Mouse (Mus musculus): Measurements from ENCODE around the gene Epha1. TPM values are rescaled to one million over a fixed set of nuclear protein-coding genes. Genes with fewer than 3 reads are reported as not detected.
A peak's percentile ranks its signal among the peaks of the same experiment; 100 is the strongest.

Epha1 gene
- polyA plus RNA-seq, 1 experiment from 2014 or later = 0.43 TPM

DNA sequence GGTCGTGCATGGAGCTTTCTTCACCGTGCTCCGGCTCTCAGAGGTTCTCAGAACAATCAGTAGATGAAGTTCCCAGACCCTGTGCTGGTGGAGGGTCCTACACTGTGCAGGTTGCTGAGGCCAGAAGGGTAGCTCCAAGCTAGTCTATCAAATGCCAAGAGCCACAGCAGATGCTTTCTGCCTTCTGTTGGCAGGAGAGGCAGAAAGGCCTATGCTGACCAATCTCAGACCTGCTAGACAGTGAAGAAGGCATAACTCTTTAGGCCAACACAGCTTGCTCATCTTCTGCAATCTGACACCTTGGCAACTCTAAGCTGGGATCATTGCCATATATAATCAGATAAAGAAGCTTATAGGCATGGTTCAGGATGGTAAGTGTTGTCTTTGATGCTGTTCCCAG, 42.9 kb downstream of the Epha1 start:
- no peak overlapping the region for H3K9ac ChIP-seq (ENCODE audit: low read depth, low read length)
- WGBS = 87% methylated on average over 3 of the region's 3 CpGs
- H3K4me3 ChIP-seq (ENCODE audit: low read depth, low read length) = no peak overlapping the region
- H3K4me2 ChIP-seq (replicated peaks; ENCODE audit: low read depth, low read length) = no peak overlapping the region
- no peaks in the 10 kb centered on the region for H3K27me3 ChIP-seq (ENCODE audit: control insufficient read depth, insufficient read depth, low read length)
- H3K4me1 ChIP-seq (replicated peaks; ENCODE audit: control insufficient read depth, insufficient read depth, low read length) = no peaks in the 10 kb centered on the region
- no peak overlapping the region for H3K27ac ChIP-seq (ENCODE audit: low read depth, low read length)
- no peaks in the 10 kb centered on the region for H3K9me3 ChIP-seq (ENCODE audit: control insufficient read depth, low read length)
- no peak for DNase-seq (ENCODE audit: low spot score)
- no peak for ATAC-seq (ENCODE audit: low FRiP score)
- H3K36me3 ChIP-seq (ENCODE audit: control insufficient read depth, insufficient read depth, low read length) = no peaks in the 10 kb centered on the region

DNA sequence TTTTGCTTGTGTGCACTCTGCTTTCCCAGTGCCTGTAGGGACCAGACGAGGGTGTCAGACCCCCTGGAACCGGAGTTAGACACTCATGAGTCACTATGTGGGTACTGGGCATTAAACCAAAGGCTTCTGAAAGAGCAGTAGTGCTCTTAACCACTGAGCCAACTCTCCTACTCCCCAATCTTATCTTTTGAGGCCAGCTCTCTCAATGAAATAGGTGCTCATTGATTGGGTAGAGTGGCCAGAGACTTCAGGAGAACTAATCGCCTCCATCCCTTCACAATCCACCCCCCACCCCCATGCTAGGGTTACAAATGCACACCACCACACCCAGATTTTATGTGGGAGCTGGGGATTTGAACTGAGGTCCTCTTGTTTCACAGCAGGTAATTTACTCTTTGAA, 44.3 kb downstream of the Epha1 start:
- Histone ChIP-seq H3K4me2 (replicated peaks; ENCODE audit: low read depth, low read length) (no peak overlapping the region), H3K4me1 (replicated peaks; ENCODE audit: control insufficient read depth, insufficient read depth, low read length) (no peaks in the 10 kb centered on the region), H3K9ac (ENCODE audit: low read depth, low read length) (no peak overlapping the region), H3K27me3 (ENCODE audit: control insufficient read depth, insufficient read depth, low read length) (no peaks in the 10 kb centered on the region), H3K9me3 (ENCODE audit: control insufficient read depth, low read length) (no peaks in the 10 kb centered on the region), H3K4me3 (ENCODE audit: low read depth, low read length) (no peak overlapping the region), H3K27ac (ENCODE audit: low read depth, low read length) (no peak overlapping the region), H3K36me3 (ENCODE audit: control insufficient read depth, insufficient read depth, low read length) (no peaks in the 10 kb centered on the region)
- 80% methylated on average over 3 of the region's 3 CpGs for WGBS
- DNase-seq (ENCODE audit: low spot score) (no peak), ATAC-seq (ENCODE audit: low FRiP score) (no peak)

DNA sequence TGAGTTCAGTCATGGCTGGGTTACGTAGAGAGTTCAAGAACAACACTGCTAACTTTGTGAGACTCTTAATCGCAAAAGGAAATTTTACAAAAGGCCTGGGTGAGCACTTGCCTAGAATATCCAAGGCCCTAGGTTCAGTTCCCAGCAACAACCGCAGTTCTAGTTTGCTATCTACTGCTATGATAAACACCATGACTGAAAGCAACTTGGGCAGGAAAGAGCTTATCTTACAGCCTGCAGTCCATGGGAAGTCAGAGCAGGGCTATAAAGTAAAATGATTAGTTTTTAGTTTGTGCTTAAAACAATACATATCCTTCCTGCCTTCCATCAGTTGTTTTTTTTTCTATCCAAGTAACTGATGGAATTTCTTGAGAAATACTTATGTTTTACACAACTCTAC, 46.6 kb downstream of the Epha1 start:
- ATAC-seq (ENCODE audit: low FRiP score) (no peak), DNase-seq (ENCODE audit: low spot score) (no peak)
- H3K9me3 ChIP-seq (ENCODE audit: control insufficient read depth, low read length) = no peaks in the 10 kb centered on the region
- H3K9ac ChIP-seq (ENCODE audit: low read depth, low read length) = no peak overlapping the region
- WGBS = 98% methylated on average over 3 of the region's 3 CpGs
- peaks cover 3% of the 10 kb centered on the region; the same call in 1 of the 2 replicates for H3K27me3 ChIP-seq (ENCODE audit: control insufficient read depth, insufficient read depth, low read length)
- H3K36me3 ChIP-seq (ENCODE audit: control insufficient read depth, insufficient read depth, low read length) = no peaks in the 10 kb centered on the region
- no peak overlapping the region for H3K27ac ChIP-seq (ENCODE audit: low read depth, low read length)
- H3K4me2 ChIP-seq (replicated peaks; ENCODE audit: low read depth, low read length) = no peak overlapping the region
- H3K4me3 ChIP-seq (ENCODE audit: low read depth, low read length) = no peak overlapping the region
- H3K4me1 ChIP-seq (replicated peaks; ENCODE audit: control insufficient read depth, insufficient read depth, low read length) = 0 out of 2 replicates have a peak, but pooled peaks cover 6% of the 10 kb centered on the region

DNA sequence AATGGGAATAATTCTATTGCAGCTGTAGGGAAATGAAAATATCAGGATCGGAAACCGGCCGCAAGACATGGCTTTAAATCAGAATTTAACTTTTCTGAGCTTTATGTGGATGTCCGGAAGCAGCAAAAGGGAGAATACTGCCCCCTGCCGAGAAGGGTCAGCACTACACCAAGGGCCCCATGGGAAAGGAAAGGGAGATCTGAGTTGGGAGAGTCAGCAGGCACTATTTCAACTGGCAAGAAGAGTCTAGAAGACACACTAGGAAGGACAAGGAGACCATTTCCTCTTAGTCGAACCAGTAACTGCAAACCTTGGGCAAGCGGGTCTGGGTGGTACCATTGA, 47.8 kb downstream of the Epha1 start:
- peak; percentile 93 for DNase-seq (ENCODE audit: low spot score)
- Histone ChIP-seq H3K4me1 (replicated peaks; ENCODE audit: control insufficient read depth, insufficient read depth, low read length) (0 out of 2 replicates have a peak, but pooled peaks cover 6% of the 10 kb centered on the region), H3K9me3 (ENCODE audit: control insufficient read depth, low read length) (no peaks in the 10 kb centered on the region), H3K4me3 (ENCODE audit: low read depth, low read length) (peak overlapping the region; percentile 69), H3K4me2 (replicated peaks; ENCODE audit: low read depth, low read length) (peak overlapping the region; percentile 90), H3K27me3 (ENCODE audit: control insufficient read depth, insufficient read depth, low read length) (peaks cover 3% of the 10 kb centered on the region; the same call in 1 of the 2 replicates), H3K9ac (ENCODE audit: low read depth, low read length) (0 out of 2 replicates have a peak overlapping the region, but pooled peaks have one; percentile 84), H3K27ac (ENCODE audit: low read depth, low read length) (no peak overlapping the region; the same call in 1 of the 2 replicates), H3K36me3 (ENCODE audit: control insufficient read depth, insufficient read depth, low read length) (no peaks in the 10 kb centered on the region)
- WGBS = 3% methylated on average over 7 of the region's 7 CpGs
- peak; percentile 41 for ATAC-seq (ENCODE audit: low FRiP score)

DNA sequence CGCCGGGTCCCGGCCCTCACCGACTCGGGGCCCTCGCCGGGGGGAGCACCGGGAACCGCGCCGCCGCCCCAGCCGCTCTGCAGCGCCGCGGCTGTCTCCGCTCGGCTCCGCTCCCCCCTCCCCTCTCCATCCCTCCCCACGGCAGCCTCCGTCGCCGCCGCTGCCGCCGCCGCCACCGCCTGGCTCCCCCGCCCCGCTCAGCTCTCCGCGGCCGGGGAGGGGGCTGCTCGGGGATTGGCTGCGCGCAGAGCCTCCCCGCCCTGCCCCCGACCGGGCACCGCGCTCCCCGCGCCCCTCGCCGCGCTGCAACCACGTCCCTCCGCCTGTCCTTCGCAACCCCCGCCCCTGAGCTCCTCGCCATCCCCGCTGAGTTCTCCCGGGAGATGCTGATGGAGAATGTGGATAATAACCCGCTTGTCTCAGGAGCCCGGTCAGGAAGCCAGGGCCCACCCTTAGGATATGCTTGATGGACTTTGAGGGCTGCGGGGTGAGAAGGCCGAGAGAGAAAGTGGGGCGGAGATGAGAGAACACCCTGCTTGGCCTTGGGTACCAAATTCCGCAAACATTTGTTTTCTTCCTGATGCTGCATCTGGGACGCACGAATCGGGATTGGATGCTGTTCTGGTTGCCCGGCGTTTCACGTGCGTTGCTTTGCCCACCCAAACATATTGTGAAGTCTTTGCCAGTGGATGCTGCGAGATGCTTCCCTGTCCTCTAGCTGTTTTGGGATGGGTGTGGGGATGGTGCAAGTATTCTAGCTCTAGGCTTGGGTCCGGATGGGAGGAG, 48.4 kb downstream of the Epha1 start, which contains the start of gene Fam131b:
Gene Fam131b, minus strand, starts transcription at position 162 of the 786 bp plus-strand sequence.
- H3K27me3 ChIP-seq (ENCODE audit: control insufficient read depth, insufficient read depth, low read length) = peaks cover 3% of the 10 kb centered on the region; the same call in 1 of the 2 replicates
- 0 out of 2 replicates have a peak, but pooled peaks cover 6% of the 10 kb centered on the region for H3K4me1 ChIP-seq (replicated peaks; ENCODE audit: control insufficient read depth, insufficient read depth, low read length)
- WGBS = under 1% methylated on average over 35 of the region's 68 CpGs
- H3K9me3 ChIP-seq (ENCODE audit: control insufficient read depth, low read length) = no peaks in the 10 kb centered on the region
- peak within 1 kb of the TSS; percentile 90 for H3K27ac ChIP-seq (ENCODE audit: low read depth, low read length)
- DNase-seq (ENCODE audit: low spot score) (peak; percentile 78), ATAC-seq (ENCODE audit: low FRiP score) (peak; percentile 92)
- peak within 1 kb of the TSS; percentile 84 for H3K9ac ChIP-seq (ENCODE audit: low read depth, low read length)
- no peaks in the 10 kb centered on the region for H3K36me3 ChIP-seq (ENCODE audit: control insufficient read depth, insufficient read depth, low read length)
- H3K4me3 ChIP-seq (ENCODE audit: low read depth, low read length) = peak within 1 kb of the TSS; percentile 69
- peak within 1 kb of the TSS; percentile 90 for H3K4me2 ChIP-seq (replicated peaks; ENCODE audit: low read depth, low read length)

DNA sequence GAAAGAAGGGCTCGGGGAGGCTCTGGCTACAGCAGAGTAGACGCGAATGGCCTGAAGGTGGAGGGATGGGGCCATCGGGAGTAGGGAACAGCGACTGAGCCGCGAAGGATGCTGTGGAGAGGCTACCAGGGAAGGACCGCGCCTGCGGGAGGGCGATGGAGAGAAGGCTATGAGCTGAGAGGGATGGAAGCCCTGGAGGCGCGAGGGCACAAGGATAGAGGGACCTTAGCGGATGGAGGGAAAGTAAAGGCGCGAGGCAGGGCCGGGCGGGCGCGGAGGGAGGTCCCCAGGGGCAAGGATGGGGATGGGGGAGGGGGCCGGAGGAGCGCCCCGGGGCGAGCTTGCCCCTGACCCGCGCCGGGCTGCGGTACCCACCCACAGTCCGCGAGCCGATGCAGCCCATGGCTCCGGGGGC, 49.0 kb downstream of the Epha1 start:
- H3K4me2 ChIP-seq (replicated peaks; ENCODE audit: low read depth, low read length) = peak overlapping the region; percentile 90
- peak; percentile 68 for DNase-seq (ENCODE audit: low spot score)
- WGBS = 1% methylated on average over 25 of the region's 32 CpGs
- H3K4me3 ChIP-seq (ENCODE audit: low read depth, low read length) = peak overlapping the region; percentile 69
- H3K9me3 ChIP-seq (ENCODE audit: control insufficient read depth, low read length) = no peaks in the 10 kb centered on the region
- peak; percentile 80 for ATAC-seq (ENCODE audit: low FRiP score)
- 0 out of 2 replicates have a peak, but pooled peaks cover 6% of the 10 kb centered on the region for H3K4me1 ChIP-seq (replicated peaks; ENCODE audit: control insufficient read depth, insufficient read depth, low read length)
- peak overlapping the region; percentile 90 for H3K27ac ChIP-seq (ENCODE audit: low read depth, low read length)
- H3K27me3 ChIP-seq (ENCODE audit: control insufficient read depth, insufficient read depth, low read length) = peaks cover 3% of the 10 kb centered on the region; the same call in 1 of the 2 replicates
- H3K36me3 ChIP-seq (ENCODE audit: control insufficient read depth, insufficient read depth, low read length) = no peaks in the 10 kb centered on the region
- peak overlapping the region; percentile 84 for H3K9ac ChIP-seq (ENCODE audit: low read depth, low read length)

DNA sequence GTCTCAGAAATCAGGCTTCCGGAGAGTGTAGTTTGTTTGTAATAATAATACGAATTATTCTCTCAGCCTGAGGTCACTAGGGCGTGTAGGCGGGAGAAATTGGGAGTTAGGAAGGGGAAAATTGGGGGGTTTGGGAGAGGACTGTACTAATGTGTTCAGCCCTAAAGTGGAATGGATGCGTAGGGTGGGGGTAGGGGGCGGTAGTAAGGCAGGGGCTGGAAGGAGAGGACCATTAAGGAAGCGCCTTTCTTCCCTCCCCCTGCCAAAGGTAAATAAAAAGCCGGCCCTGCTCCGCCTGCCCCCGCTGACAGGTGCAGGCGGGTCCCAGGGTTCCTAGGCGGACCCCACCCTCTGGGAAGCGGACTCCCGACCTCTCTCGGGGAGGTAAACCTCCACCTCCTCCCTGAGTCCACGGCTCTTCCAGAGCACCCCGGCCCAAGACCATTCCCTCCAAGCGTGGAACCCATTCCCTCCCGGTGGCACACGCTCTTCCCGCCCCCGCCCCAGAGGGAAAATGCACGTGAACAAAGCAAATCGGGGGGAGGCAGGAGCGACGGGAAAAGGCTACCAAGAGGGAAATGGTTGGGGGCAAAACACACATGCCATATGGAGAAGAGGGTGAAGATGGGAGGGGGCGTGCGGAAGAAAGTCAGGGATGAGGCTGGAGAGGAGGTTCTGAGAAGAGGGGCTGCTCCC, 49.5 kb downstream of the Epha1 start:
- Histone ChIP-seq H3K36me3 (ENCODE audit: control insufficient read depth, insufficient read depth, low read length) (no peaks in the 10 kb centered on the region), H3K27ac (ENCODE audit: low read depth, low read length) (peak overlapping the region; percentile 90), H3K9me3 (ENCODE audit: control insufficient read depth, low read length) (no peaks in the 10 kb centered on the region), H3K4me1 (replicated peaks; ENCODE audit: control insufficient read depth, insufficient read depth, low read length) (0 out of 2 replicates have a peak, but pooled peaks cover 6% of the 10 kb centered on the region), H3K27me3 (ENCODE audit: control insufficient read depth, insufficient read depth, low read length) (peaks cover 3% of the 10 kb centered on the region; the same call in 1 of the 2 replicates), H3K9ac (ENCODE audit: low read depth, low read length) (peak overlapping the region; percentile 84), H3K4me2 (replicated peaks; ENCODE audit: low read depth, low read length) (peak overlapping the region; percentile 90), H3K4me3 (ENCODE audit: low read depth, low read length) (peak overlapping the region; percentile 69)
- DNase-seq (ENCODE audit: low spot score) (no peak), ATAC-seq (ENCODE audit: low FRiP score) (peak; percentile 20)
- WGBS = under 1% methylated on average over 28 of the region's 28 CpGs

DNA sequence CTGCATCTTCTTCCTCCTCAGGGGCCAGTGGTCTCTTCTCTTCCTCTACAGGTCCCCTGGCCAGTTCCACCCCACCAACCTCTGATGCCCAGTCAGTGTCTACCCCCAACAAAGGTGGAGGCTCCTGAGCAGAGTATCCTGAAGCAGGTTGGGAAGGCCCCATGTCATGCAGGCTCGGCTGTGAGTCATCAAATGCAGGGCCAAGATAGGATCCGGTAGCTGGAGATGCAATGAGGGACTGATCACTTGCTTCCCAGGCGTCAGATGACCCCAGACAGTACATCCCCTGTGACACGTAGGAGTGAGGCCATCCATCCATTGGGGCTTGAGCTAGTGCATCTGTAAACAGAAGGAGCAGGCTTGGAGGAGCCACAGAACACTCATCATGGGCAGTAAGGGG, 54.8 kb downstream of the Epha1 start:
- Histone ChIP-seq H3K36me3 (ENCODE audit: control insufficient read depth, insufficient read depth, low read length) (peaks cover 2% of the 10 kb centered on the region; the same call in 1 of the 2 replicates), H3K4me2 (replicated peaks; ENCODE audit: low read depth, low read length) (no peak overlapping the region), H3K4me1 (replicated peaks; ENCODE audit: control insufficient read depth, insufficient read depth, low read length) (0 out of 2 replicates have a peak, but pooled peaks cover 3% of the 10 kb centered on the region), H3K9ac (ENCODE audit: low read depth, low read length) (no peak overlapping the region), H3K4me3 (ENCODE audit: low read depth, low read length) (no peak overlapping the region), H3K27me3 (ENCODE audit: control insufficient read depth, insufficient read depth, low read length) (peaks cover under 1% of the 10 kb centered on the region; the same call in 1 of the 2 replicates), H3K9me3 (ENCODE audit: control insufficient read depth, low read length) (no peaks in the 10 kb centered on the region), H3K27ac (ENCODE audit: low read depth, low read length) (no peak overlapping the region)
- ATAC-seq (ENCODE audit: low FRiP score) = no peak
- DNase-seq (ENCODE audit: low spot score) = no peak
- WGBS = 88% methylated on average over 4 of the region's 4 CpGs
